Mouse (Mus musculus) liver, adult 2 months (tissue): Measurements from ENCODE around the gene Iqgap3. TPM values are rescaled to one million over a fixed set of nuclear protein-coding genes. Genes with fewer than 3 reads are reported as not detected.
A peak's percentile ranks its signal among the peaks of the same experiment; 100 is the strongest.

Source experiments
- DNase-seq: peaks from one replicate; pipeline ENCODE4 v3.0.0-alpha.2; 2011; ENCODE audit warnings: low read depth, low spot score; ENCODE audit errors: extremely low read depth
- H3K27ac ChIP-seq: fragments of 200-500 bp; replicated peaks from 2 replicates; pipeline ENCODE4 v1.5.1; 2012; ENCODE audit warnings: low read depth, mild to moderate bottlenecking, control low read depth, inconsistent platforms, low read length; ENCODE audit not compliant: insufficient read depth
- H3K27me3 ChIP-seq: fragments of 200-500 bp; 2 replicates; pipeline ENCODE4 v1.6.1; 2012; ENCODE audit warnings: mild to moderate bottlenecking, moderate library complexity, low read length, inconsistent platforms; ENCODE audit not compliant: control insufficient read depth, insufficient read depth
- H3K36me3 ChIP-seq: fragments of 200-500 bp; 2 replicates; pipeline ENCODE4 v1.6.1; 2012; ENCODE audit warnings: low read length, inconsistent platforms; ENCODE audit not compliant: control insufficient read depth, insufficient read depth
- H3K4me1 ChIP-seq: fragments of 200-500 bp; 2 replicates; pipeline ENCODE4 v1.6.1; 2011; ENCODE audit warnings: low read length; ENCODE audit not compliant: control insufficient read depth, insufficient read depth
- H3K4me3 ChIP-seq: fragments of 200-500 bp; 2 replicates; pipeline ENCODE4 v1.5.1; 2011; ENCODE audit warnings: low read depth, mild to moderate bottlenecking, control low read depth, low read length, moderate library complexity; ENCODE audit not compliant: insufficient read depth
- H3K79me2 ChIP-seq: fragments of 200-500 bp; 2 replicates; pipeline ENCODE4 v1.6.1; 2012; ENCODE audit warnings: inconsistent platforms, mild to moderate bottlenecking, low read length, moderate library complexity; ENCODE audit not compliant: control insufficient read depth, insufficient read depth
- H3K9ac ChIP-seq: fragments of 200-500 bp; 2 replicates; pipeline ENCODE4 v1.6.1; 2012; ENCODE audit warnings: low read depth, mild to moderate bottlenecking, control low read depth, inconsistent platforms, low read length
- CTCF ChIP-seq: fragments of 200-500 bp; IDR thresholded peaks from 2 replicates; pipeline ENCODE4 v1.5.1; 2011; ENCODE audit warnings: low read depth, low read length, control low read depth
- POLR2A ChIP-seq: fragments of 200-500 bp; IDR thresholded peaks from 2 replicates; pipeline ENCODE4 v1.6.1; 2011; ENCODE audit warnings: low read length, control low read depth; ENCODE audit not compliant: insufficient read depth; ENCODE audit errors: extremely low read depth
- WGBS: fragments of 180-500 bp; shearing (Covaris S2); methylation state at CpG from one replicate; pipeline ENCODE4 v1.1.7; 2018; 5-methylcytosine and 5-hydroxymethylcytosine counted together
- polyA plus RNA-seq: library from polyadenylated mRNA; depleted of rRNA; stranded (reverse); fragments of >200 nt; gene quantifications from 2 replicates; pipeline ENCODE4 v1.2.3, GENCODE M21; 2012
- total RNA-seq: library from RNA; depleted of rRNA; stranded (reverse); fragments of >200 nt; gene quantifications from 2 replicates; pipeline ENCODE4 v1.2.3, GENCODE M21; 2014

Gene Iqgap3
- total and polyA plus RNA-seq, 2 experiments: 0.16 to 0.18 TPM

- H3K9ac ChIP-seq: no peak overlapping the region
Measured at GRCm38 (mm10) chr3:88100251-88100650, 18.5 kb downstream of the Iqgap3 start.

GRCm38 (mm10) chr3:88101736-88102135, 20.0 kb downstream of the Iqgap3 start:
- WGBS: 97% methylated on average over 7 of the region's 7 CpGs
- H3K79me2 ChIP-seq: no peaks in the 10 kb centered on the region
- no peaks in the 10 kb centered on the region for H3K36me3 ChIP-seq

More at GRCm38 (mm10) chr3:88100251-88100650, 18.5 kb downstream of the Iqgap3 start:
- no peak overlapping the region for H3K4me3 ChIP-seq
- no peak for TF ChIP-seq POLR2A
- TF ChIP-seq CTCF: no peak
- H3K36me3 ChIP-seq: no peaks in the 10 kb centered on the region
- no peak for DNase-seq
- 83% methylated on average over 3 of the region's 3 CpGs for WGBS
- no peaks in the 10 kb centered on the region for H3K4me1 ChIP-seq
- H3K27me3 ChIP-seq: no peaks in the 10 kb centered on the region
- H3K79me2 ChIP-seq: no peaks in the 10 kb centered on the region
- H3K27ac ChIP-seq: no peak overlapping the region

GRCm38 (mm10) chr3:88102196-88102595, 20.4 kb downstream of the Iqgap3 start:
- Histone ChIP-seq H3K27me3 (no peaks in the 10 kb centered on the region), H3K27ac (peak overlapping the region; percentile 45; the same call in 1 of the 2 replicates), H3K36me3 (no peaks in the 10 kb centered on the region), H3K9ac (no peak overlapping the region), H3K4me1 (no peaks in the 10 kb centered on the region), H3K4me3 (no peak overlapping the region), H3K79me2 (no peaks in the 10 kb centered on the region)
- 85% methylated on average over 6 of the region's 6 CpGs for WGBS
- TF ChIP-seq CTCF (no peak), POLR2A (no peak)
- no peak for DNase-seq

More at GRCm38 (mm10) chr3:88101736-88102135, 20.0 kb downstream of the Iqgap3 start:
- no peaks in the 10 kb centered on the region for H3K27me3 ChIP-seq
- DNase-seq: no peak
- H3K4me3 ChIP-seq: no peak overlapping the region
- no peak overlapping the region for H3K27ac ChIP-seq
- H3K4me1 ChIP-seq: no peaks in the 10 kb centered on the region
- no peak overlapping the region for H3K9ac ChIP-seq
- TF ChIP-seq CTCF (no peak), POLR2A (no peak)

- peak overlapping the region; percentile 45; the same call in 1 of the 2 replicates for H3K27ac ChIP-seq
- no peaks in the 10 kb centered on the region for H3K36me3 ChIP-seq
Measured at GRCm38 (mm10) chr3:88102611-88103010, 20.8 kb downstream of the Iqgap3 start.

GRCm38 (mm10) chr3:88106126-88106525, 24.4 kb downstream of the Iqgap3 start:
- no peak overlapping the region for H3K27ac ChIP-seq
- no peaks in the 10 kb centered on the region for H3K4me1 ChIP-seq

More at GRCm38 (mm10) chr3:88102611-88103010, 20.8 kb downstream of the Iqgap3 start:
- H3K27me3 ChIP-seq: no peaks in the 10 kb centered on the region
- TF ChIP-seq CTCF: no peak
- TF ChIP-seq POLR2A: no peak
- H3K4me3 ChIP-seq: no peak overlapping the region
- no peaks in the 10 kb centered on the region for H3K4me1 ChIP-seq
- no peaks in the 10 kb centered on the region for H3K79me2 ChIP-seq
- H3K9ac ChIP-seq: no peak overlapping the region
- peak; percentile 15 for DNase-seq
- WGBS: 85% methylated on average over 6 of the region's 6 CpGs

GRCm38 (mm10) chr3:88109126-88109525, 27.4 kb downstream of the Iqgap3 start:
- H3K4me1 ChIP-seq: no peaks in the 10 kb centered on the region
- no peaks in the 10 kb centered on the region for H3K27me3 ChIP-seq
- no peak for DNase-seq
- TF ChIP-seq CTCF: no peak
- TF ChIP-seq POLR2A: no peak
- H3K79me2 ChIP-seq: no peaks in the 10 kb centered on the region
- H3K27ac ChIP-seq: no peak overlapping the region
- WGBS: 95% methylated on average over 6 of the region's 6 CpGs
- no peak overlapping the region for H3K4me3 ChIP-seq
- H3K9ac ChIP-seq: no peak overlapping the region
- no peaks in the 10 kb centered on the region for H3K36me3 ChIP-seq

More at GRCm38 (mm10) chr3:88106126-88106525, 24.4 kb downstream of the Iqgap3 start:
- no peak overlapping the region for H3K9ac ChIP-seq
- 97% methylated on average over 4 of the region's 4 CpGs for WGBS
- no peak for DNase-seq
- no peaks in the 10 kb centered on the region for H3K27me3 ChIP-seq
- TF ChIP-seq CTCF (no peak), POLR2A (no peak)
- no peaks in the 10 kb centered on the region for H3K79me2 ChIP-seq
- H3K36me3 ChIP-seq: no peaks in the 10 kb centered on the region
- no peak overlapping the region for H3K4me3 ChIP-seq
